Mouse (Mus musculus) liver, embryonic 16.5 days (tissue): Measurements from ENCODE around the gene Mau2. TPM values are rescaled to one million over a fixed set of nuclear protein-coding genes. Genes with fewer than 3 reads are reported as not detected.
"Not testable (repeated sequence)": the region's sequence is repeated elsewhere in the genome, so short reads cannot be mapped to it uniquely, and the experiment has no call there.

ENCODE experiments used
- ATAC-seq: fragments of 200-750 bp; cut with Nextera tagmentation; 2 replicates; pipeline ENCODE4 v1.8.0; 2017; ENCODE audit warnings: low read depth, mild to moderate bottlenecking, moderate number of reproducible peaks, moderate library complexity
- H3K27ac ChIP-seq: fragments of 300-500 bp; sonication (generic); 2 replicates; pipeline ENCODE4 v1.5.1; 2014; ENCODE audit warnings: mild to moderate bottlenecking, low read length
- H3K27me3 ChIP-seq: fragments of 300-500 bp; sonication (generic); 2 replicates; pipeline ENCODE4 v1.6.1; 2014; ENCODE audit warnings: low read depth, low read length, mixed read lengths; ENCODE audit not compliant: control insufficient read depth, insufficient read depth
- H3K36me3 ChIP-seq: fragments of 300-500 bp; sonication (generic); 2 replicates; pipeline ENCODE4 v1.6.1; 2014; ENCODE audit warnings: mild to moderate bottlenecking; ENCODE audit not compliant: control insufficient read depth, insufficient read depth
- H3K4me1 ChIP-seq: fragments of 300-500 bp; sonication (generic); 2 replicates; pipeline ENCODE4 v1.6.1; 2014; ENCODE audit warnings: low read depth, low read length, mixed read lengths; ENCODE audit not compliant: control insufficient read depth
- H3K4me2 ChIP-seq: fragments of 300-500 bp; sonication (generic); 2 replicates; pipeline ENCODE4 v1.6.1; 2014; ENCODE audit warnings: low read depth, low read length, mixed read lengths
- H3K4me3 ChIP-seq: fragments of 300-500 bp; sonication (generic); 2 replicates; pipeline ENCODE4 v1.5.1; 2014; ENCODE audit warnings: low read depth, mild to moderate bottlenecking, low read length
- H3K9ac ChIP-seq: fragments of 300-500 bp; sonication (generic); 2 replicates; pipeline ENCODE4 v1.6.1; 2014; ENCODE audit warnings: low read depth, low read length
- H3K9me3 ChIP-seq: fragments of 300-500 bp; sonication (generic); replicated peaks from 2 replicates; pipeline ENCODE4 v1.6.1; 2016; ENCODE audit warnings: low read length; ENCODE audit not compliant: control insufficient read depth
- WGBS: fragments of 180-500 bp; shearing (Covaris S2); extraction: QIAGEN DNeasy Blood & Tissue Kit; methylation state at CpG from one replicate; pipeline ENCODE4 v1.1.7; 2014; ENCODE audit not compliant: insufficient replicate concordance; 5-methylcytosine and 5-hydroxymethylcytosine counted together
- polyA plus RNA-seq: library from polyadenylated mRNA; unstranded; fragments of >200 nt; fragmentation: Nextera tagmentation; extraction: Ambion mirVana; gene quantifications from 2 replicates; pipeline ENCODE4 v1.2.1, GENCODE M21; 2015

The Mau2 gene
- polyA plus RNA-seq, 1 experiment from 2014 or later, result 22.6 TPM

DNA sequence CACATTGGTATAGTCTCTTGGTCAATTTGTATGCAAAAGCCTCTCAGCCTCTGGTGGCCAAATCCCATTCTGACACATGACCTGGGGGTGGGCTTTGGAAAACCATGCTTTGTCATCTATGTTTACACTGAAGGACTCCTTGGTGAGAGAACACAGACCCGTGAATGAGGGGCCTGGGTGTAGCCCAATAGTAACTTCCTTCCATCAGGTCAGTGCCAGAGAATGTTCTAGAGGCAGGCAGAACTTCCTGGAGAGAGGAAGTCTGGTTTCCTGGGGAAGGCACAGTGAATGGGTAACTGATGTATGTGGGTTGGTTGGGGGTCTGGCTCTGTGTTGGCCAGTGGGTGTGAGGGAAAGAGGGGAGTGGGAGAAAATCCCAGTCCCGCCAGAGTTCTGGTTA, 37.4 kb downstream of the Mau2 start:
- WGBS, result 30% methylated on average over 2 of the region's 2 CpGs
- ATAC-seq, result no peak
- Histone ChIP-seq H3K9ac (no peak overlapping the region), H3K4me1 (peaks cover 20% of the 10 kb centered on the region), H3K36me3 (no peaks in the 10 kb centered on the region), H3K9me3 (no peaks in the 10 kb centered on the region), H3K4me2 (no peak overlapping the region), H3K27me3 (no peaks in the 10 kb centered on the region), H3K27ac (no peak overlapping the region), H3K4me3 (no peak overlapping the region)

GRCm38 (mm10) chr8:70004345-70004744, 38.2 kb downstream of the Mau2 start:
- Histone ChIP-seq H3K27me3 (no peaks in the 10 kb centered on the region), H3K4me1 (peaks cover 20% of the 10 kb centered on the region), H3K36me3 (no peaks in the 10 kb centered on the region), H3K4me3 (no peak overlapping the region), H3K27ac (no peak overlapping the region), H3K9ac (no peak overlapping the region), H3K9me3 (no peaks in the 10 kb centered on the region), H3K4me2 (no peak overlapping the region)
- ATAC-seq, result no peak

DNA sequence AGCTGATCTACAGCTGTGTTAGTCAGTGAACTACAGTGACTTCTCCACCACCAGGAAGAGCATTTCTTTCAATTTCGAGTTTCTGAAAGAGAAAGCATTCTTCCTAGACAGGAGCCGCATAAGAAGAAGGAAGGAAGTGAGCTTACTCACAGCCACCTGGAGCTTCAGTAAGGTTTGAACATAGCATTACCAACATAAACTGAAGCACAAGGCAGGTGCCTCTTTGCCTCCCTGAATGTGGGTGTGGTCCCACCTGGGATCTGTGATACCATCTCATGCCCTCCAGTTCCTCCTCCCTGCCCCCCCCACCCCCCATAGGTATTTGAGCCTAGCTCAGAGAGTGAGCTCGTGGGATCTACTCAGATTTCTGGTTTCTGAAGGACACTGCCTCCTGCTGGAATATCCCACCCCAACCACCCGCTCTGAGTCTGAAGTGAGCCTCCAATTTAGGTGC, 39.3 kb downstream of the Mau2 start:
- no peak for ATAC-seq
- no peak overlapping the region for H3K27ac ChIP-seq

DNA sequence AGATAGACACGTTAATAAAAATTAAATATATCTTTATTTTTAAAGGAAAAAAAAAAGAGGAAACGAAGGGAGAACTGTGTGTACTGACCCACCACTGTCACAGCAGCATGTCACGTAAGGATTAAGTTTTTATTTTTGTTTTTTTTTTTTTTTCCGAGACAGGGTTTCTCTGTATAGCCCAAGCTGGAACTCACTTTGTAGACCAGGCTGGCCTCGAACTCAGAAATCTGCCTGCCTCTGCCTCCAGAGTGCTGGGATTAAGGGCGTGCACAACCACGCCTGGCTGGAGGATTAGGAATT, 40.7 kb downstream of the Mau2 start:
- not testable (repeated sequence) for H3K4me3 ChIP-seq, ATAC-seq, H3K9ac ChIP-seq, H3K36me3 ChIP-seq, H3K27me3 ChIP-seq, H3K9me3 ChIP-seq
- peaks cover 24% of the 10 kb centered on the region for H3K4me1 ChIP-seq
- H3K27ac ChIP-seq, result peak overlapping the region; percentile 86; the same call in 1 of the 2 replicates
- H3K4me2 ChIP-seq, result peak overlapping the region; percentile 71
- 23% methylated on average over 7 of the region's 7 CpGs for WGBS

More for the DNA sequence above, 39.3 kb downstream of the Mau2 start:
- Histone ChIP-seq H3K4me1 (peaks cover 20% of the 10 kb centered on the region), H3K9me3 (no peaks in the 10 kb centered on the region), H3K4me2 (no peak overlapping the region; the same call in 1 of the 2 replicates), H3K36me3 (no peaks in the 10 kb centered on the region), H3K9ac (no peak overlapping the region), H3K4me3 (no peak overlapping the region), H3K27me3 (no peaks in the 10 kb centered on the region)
- WGBS, result 41% methylated on average over 4 of the region's 4 CpGs

GRCm38 (mm10) chr8:70001176-70001891, 41.2 kb downstream of the Mau2 start:
- Histone ChIP-seq H3K4me3 (peak overlapping the region; percentile 49), H3K9ac (peak overlapping the region; percentile 56), H3K9me3 (no peaks in the 10 kb centered on the region), H3K27ac (peak overlapping the region; percentile 86), H3K4me2 (peak overlapping the region; percentile 71), H3K4me1 (peaks cover 27% of the 10 kb centered on the region), H3K27me3 (no peaks in the 10 kb centered on the region), H3K36me3 (no peaks in the 10 kb centered on the region)
- WGBS, result under 1% methylated on average over 16 of the region's 16 CpGs
- peak; percentile 68 for ATAC-seq

GRCm38 (mm10) chr8:70000226-70000625, 42.3 kb downstream of the Mau2 start:
- H3K27ac ChIP-seq, result no peak overlapping the region

GRCm38 (mm10) chr8:69999236-69999635, 43.3 kb downstream of the Mau2 start:
- no peak overlapping the region for H3K4me3 ChIP-seq
- peaks cover 38% of the 10 kb centered on the region for H3K4me1 ChIP-seq
- no peak overlapping the region for H3K27ac ChIP-seq
- no peak overlapping the region for H3K4me2 ChIP-seq
- no peak for ATAC-seq
- WGBS, result 85% methylated on average over 4 of the region's 4 CpGs
- H3K27me3 ChIP-seq, result no peaks in the 10 kb centered on the region
- H3K36me3 ChIP-seq, result no peaks in the 10 kb centered on the region
- H3K9me3 ChIP-seq, result no peaks in the 10 kb centered on the region
- no peak overlapping the region for H3K9ac ChIP-seq

More at GRCm38 (mm10) chr8:70000226-70000625, 42.3 kb downstream of the Mau2 start:
- H3K4me2 ChIP-seq, result no peak overlapping the region
- WGBS, result 79% methylated on average over 2 of the region's 2 CpGs
- H3K9me3 ChIP-seq, result no peaks in the 10 kb centered on the region
- no peaks in the 10 kb centered on the region for H3K36me3 ChIP-seq
- H3K4me3 ChIP-seq, result no peak overlapping the region
- peaks cover 29% of the 10 kb centered on the region for H3K4me1 ChIP-seq
- no peaks in the 10 kb centered on the region for H3K27me3 ChIP-seq
- no peak for ATAC-seq
- H3K9ac ChIP-seq, result no peak overlapping the region

- 74% methylated on average over 3 of the region's 3 CpGs for WGBS
- Histone ChIP-seq H3K4me3 (no peak overlapping the region), H3K27ac (no peak overlapping the region), H3K27me3 (no peaks in the 10 kb centered on the region), H3K9ac (no peak overlapping the region), H3K36me3 (no peaks in the 10 kb centered on the region), H3K4me1 (peaks cover 41% of the 10 kb centered on the region), H3K9me3 (no peaks in the 10 kb centered on the region), H3K4me2 (no peak overlapping the region)
- ATAC-seq, result no peak
Measured at GRCm38 (mm10) chr8:69998706-69999105, 43.8 kb downstream of the Mau2 start.

- H3K4me3 ChIP-seq, result peak overlapping the region; percentile 76
- H3K27me3 ChIP-seq, result no peaks in the 10 kb centered on the region
- no peaks in the 10 kb centered on the region for H3K9me3 ChIP-seq
- WGBS, result 3% methylated on average over 35 of the region's 35 CpGs
- peak overlapping the region; percentile 92 for H3K9ac ChIP-seq
- no peak for ATAC-seq
- H3K4me2 ChIP-seq, result peak overlapping the region; percentile 98
- peak overlapping the region; percentile 95 for H3K27ac ChIP-seq
- no peaks in the 10 kb centered on the region for H3K36me3 ChIP-seq
- peaks cover 36% of the 10 kb centered on the region for H3K4me1 ChIP-seq
Measured at GRCm38 (mm10) chr8:69996589-69997285, 45.8 kb downstream of the Mau2 start.
